Mouse (Mus musculus) megakaryocyte, embryonic 14.5 days (primary cell): ENCODE data around the gene Rasd1.

Source experiments
- FLI1 ChIP-seq: IDR thresholded peaks from 2 replicates; pipeline ENCODE4 v1.6.1; 2012; ENCODE audit warnings: low read length, inconsistent platforms, mixed read lengths
- GATA1 ChIP-seq: IDR thresholded peaks from 3 replicates; pipeline ENCODE4 v1.6.1; 2012; ENCODE audit warnings: mixed read lengths, low read length, inconsistent platforms, borderline replicate concordance

DNA sequence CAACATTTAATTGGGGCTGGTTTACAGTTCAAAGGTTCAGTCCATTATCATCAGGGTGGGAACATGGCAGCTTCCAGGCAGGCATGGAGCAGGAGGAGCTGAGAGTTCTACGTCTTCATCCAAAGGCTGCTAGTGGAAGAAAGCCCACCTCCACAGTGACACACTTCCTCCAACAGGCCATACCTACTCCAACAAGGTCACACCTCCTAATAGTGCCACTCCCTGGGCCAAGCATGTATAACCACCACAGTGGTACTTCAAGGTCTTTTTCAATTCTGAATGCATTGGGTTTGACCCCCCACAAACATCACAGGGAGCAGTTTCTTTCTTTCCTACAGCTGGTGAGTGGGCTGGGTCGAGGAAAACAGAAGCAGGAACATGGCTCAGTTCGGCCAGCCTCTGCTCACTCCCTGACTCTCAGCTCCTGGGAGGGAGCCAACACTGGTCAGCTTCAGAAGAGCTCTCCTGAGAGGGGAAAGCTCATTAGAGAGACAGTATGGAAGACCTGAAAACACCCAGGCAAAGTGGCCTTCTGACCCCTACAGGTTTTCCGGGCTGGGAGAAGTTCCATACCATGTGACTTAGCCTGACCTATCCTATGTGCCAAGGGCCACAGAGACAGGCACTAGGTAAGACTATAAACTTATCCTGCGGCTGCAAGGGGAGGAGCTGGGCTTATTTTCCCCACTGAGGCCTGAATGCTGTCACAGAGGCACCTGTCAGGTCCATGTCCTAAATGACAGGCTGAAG lies 36.7 kb upstream of the Rasd1 start:
- TF ChIP-seq GATA1 (no peak), FLI1 (no peak)
